Mouse (Mus musculus) kidney, adult 2 months (tissue): ENCODE results near the gene Tcf3. TPM values are rescaled to one million over a fixed set of nuclear protein-coding genes. Genes with fewer than 3 reads are reported as not detected.

Source experiments
- DNase-seq: peaks from one replicate; pipeline ENCODE4 v3.0.0; 2021
- H3K27ac ChIP-seq: fragments of 200-500 bp; 2 replicates; pipeline ENCODE4 v1.5.1; 2012; ENCODE audit warnings: low read depth, low read length, control low read depth, inconsistent platforms; ENCODE audit not compliant: insufficient read depth
- H3K27me3 ChIP-seq: fragments of 200-500 bp; replicated peaks from 2 replicates; pipeline ENCODE4 v1.6.1; 2012; ENCODE audit warnings: mild to moderate bottlenecking, moderate library complexity, low read length, inconsistent platforms; ENCODE audit not compliant: control insufficient read depth, insufficient read depth
- H3K36me3 ChIP-seq: fragments of 200-500 bp; 2 replicates; pipeline ENCODE4 v1.6.1; 2012; ENCODE audit warnings: mild to moderate bottlenecking, moderate library complexity, low read length, inconsistent platforms; ENCODE audit not compliant: control insufficient read depth, insufficient read depth
- H3K4me1 ChIP-seq: fragments of 200-500 bp; 2 replicates; pipeline ENCODE4 v1.6.1; 2011; ENCODE audit warnings: low read length; ENCODE audit not compliant: control insufficient read depth, insufficient read depth
- H3K4me3 ChIP-seq: fragments of 200-500 bp; 2 replicates; pipeline ENCODE4 v1.5.1; 2011; ENCODE audit warnings: mild to moderate bottlenecking, low read depth, low read length, control low read depth; ENCODE audit not compliant: insufficient read depth
- CTCF ChIP-seq: fragments of 200-500 bp; conservative IDR thresholded peaks from 2 replicates; pipeline ENCODE4 v1.5.1; 2011; ENCODE audit warnings: low read depth, mild to moderate bottlenecking, control low read depth, low read length, moderate library complexity, mixed read lengths; ENCODE audit not compliant: insufficient read depth, insufficient read length
- POLR2A ChIP-seq: fragments of 200-500 bp; IDR thresholded peaks from one replicate; pipeline ENCODE4 v1.6.1; 2011; ENCODE audit warnings: low read depth, low read length, control low read depth
- WGBS: fragments of 180-500 bp; shearing (Covaris S2); methylation state at CpG from one replicate; pipeline ENCODE4 v1.1.7; 2018; 5-methylcytosine and 5-hydroxymethylcytosine counted together
- polyA plus RNA-seq: library from polyadenylated mRNA; depleted of rRNA; stranded (reverse); fragments of >200 nt; gene quantifications from 2 replicates; pipeline ENCODE4 v1.2.3, GENCODE M21; 2012

The Tcf3 gene
- polyA plus RNA-seq, 1 experiment, result 33.3 TPM

GRCm38 (mm10) chr10:80395025-80395627 lies 38.3 kb downstream of the Tcf3 start:
- no peaks in the 10 kb centered on the region; the same call in 1 of the 2 replicates for H3K36me3 ChIP-seq
- no peak overlapping the region for H3K4me3 ChIP-seq

DNA sequence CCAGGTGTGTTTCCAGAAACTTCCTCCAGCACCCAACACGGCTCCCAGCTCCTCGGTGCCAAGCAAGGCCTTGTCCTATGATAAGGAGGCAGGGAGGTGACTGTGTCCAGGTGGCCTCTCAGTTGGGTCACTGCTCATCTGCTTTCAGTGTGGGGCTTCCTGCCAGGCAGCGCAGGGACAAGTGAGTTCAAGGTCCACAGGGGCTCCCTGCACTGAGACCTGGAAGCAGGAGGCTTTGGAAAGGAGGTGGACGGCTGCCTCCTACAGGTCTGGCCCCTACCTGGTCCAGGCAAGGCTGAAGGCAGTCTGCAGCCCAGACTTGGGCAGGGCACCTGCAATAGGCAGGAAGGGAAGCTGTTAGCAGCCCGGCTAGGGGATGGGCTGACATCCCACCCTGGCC lies 40.8 kb downstream of the Tcf3 start:
- 63% methylated on average over 5 of the region's 5 CpGs for WGBS
- Histone ChIP-seq H3K27ac (no peak overlapping the region), H3K4me3 (no peak overlapping the region), H3K27me3 (no peaks in the 10 kb centered on the region), H3K36me3 (no peaks in the 10 kb centered on the region; the same call in 1 of the 2 replicates), H3K4me1 (peaks cover 22% of the 10 kb centered on the region)
- DNase-seq, result peak; percentile 81
- TF ChIP-seq CTCF, result no peak; the same call in 1 of the 2 replicates

More at GRCm38 (mm10) chr10:80395025-80395627, 38.3 kb downstream of the Tcf3 start:
- Histone ChIP-seq H3K4me1 (peaks cover 21% of the 10 kb centered on the region), H3K27ac (no peak overlapping the region), H3K27me3 (no peaks in the 10 kb centered on the region)
- 91% methylated on average over 35 of the region's 35 CpGs for WGBS
- TF ChIP-seq POLR2A (no peak), CTCF (no peak)
- DNase-seq, result no peak

DNA sequence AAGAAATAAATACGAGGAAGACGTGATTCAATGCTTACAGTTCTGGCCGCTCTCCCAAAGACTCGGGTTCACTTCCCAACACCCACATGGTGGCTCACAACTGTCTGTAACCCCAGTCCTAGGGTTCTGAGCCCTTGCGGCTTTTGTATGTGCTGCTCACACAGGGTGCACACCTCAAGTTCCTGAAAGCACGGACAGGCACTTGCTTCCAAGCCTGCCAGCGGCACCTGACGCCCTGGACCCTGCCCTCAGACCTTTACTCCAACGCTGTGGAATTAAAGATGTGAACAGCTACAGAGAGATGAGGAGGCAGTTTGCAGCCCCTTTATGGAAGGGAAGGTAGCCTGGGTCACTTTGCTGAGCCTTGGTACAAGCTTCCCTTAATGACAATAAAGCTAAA lies 42.8 kb downstream of the Tcf3 start:
- Histone ChIP-seq H3K27me3 (no peaks in the 10 kb centered on the region), H3K36me3 (no peaks in the 10 kb centered on the region; the same call in 1 of the 2 replicates), H3K4me1 (peaks cover 20% of the 10 kb centered on the region; the same call in 1 of the 2 replicates), H3K4me3 (no peak overlapping the region), H3K27ac (no peak overlapping the region)
- peak; percentile 71 for DNase-seq
- TF ChIP-seq POLR2A (no peak), CTCF (no peak)
- 55% methylated on average over 9 of the region's 9 CpGs for WGBS

GRCm38 (mm10) chr10:80389185-80389708 lies 44.2 kb downstream of the Tcf3 start:
- H3K27me3 ChIP-seq, result no peaks in the 10 kb centered on the region
- TF ChIP-seq CTCF (no peak), POLR2A (no peak)
- no peaks in the 10 kb centered on the region for H3K36me3 ChIP-seq
- WGBS, result 52% methylated on average over 4 of the region's 4 CpGs
- H3K4me1 ChIP-seq, result peaks cover 20% of the 10 kb centered on the region; the same call in 1 of the 2 replicates
- H3K27ac ChIP-seq, result no peak overlapping the region
- H3K4me3 ChIP-seq, result no peak overlapping the region
- peak; percentile 45 for DNase-seq

DNA sequence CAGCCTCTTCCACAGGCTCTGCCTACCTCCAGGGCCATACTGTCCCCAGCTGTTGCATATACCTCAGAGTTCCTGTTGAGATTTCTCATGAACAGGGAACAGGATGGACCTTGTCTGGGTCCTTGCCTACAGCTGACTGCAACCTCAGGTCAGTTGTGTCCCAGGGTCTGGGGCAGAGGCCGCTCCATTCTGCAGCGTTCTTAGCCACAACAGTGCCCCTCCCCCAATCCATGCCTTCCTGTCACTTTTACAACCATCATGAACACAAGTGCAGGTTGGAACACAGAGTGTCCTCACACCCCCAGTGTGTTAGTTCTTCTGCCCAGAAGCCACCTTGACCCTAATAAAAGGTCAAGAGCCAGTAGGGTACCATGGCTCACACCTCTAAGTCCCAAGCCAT lies 44.7 kb downstream of the Tcf3 start:
- Histone ChIP-seq H3K4me1 (peaks cover 20% of the 10 kb centered on the region; the same call in 1 of the 2 replicates), H3K27ac (no peak overlapping the region), H3K4me3 (no peak overlapping the region), H3K36me3 (no peaks in the 10 kb centered on the region), H3K27me3 (no peaks in the 10 kb centered on the region)
- TF ChIP-seq POLR2A, result no peak
- no peak for TF ChIP-seq CTCF
- WGBS, result 32% methylated on average over 2 of the region's 2 CpGs
- no peak for DNase-seq

DNA sequence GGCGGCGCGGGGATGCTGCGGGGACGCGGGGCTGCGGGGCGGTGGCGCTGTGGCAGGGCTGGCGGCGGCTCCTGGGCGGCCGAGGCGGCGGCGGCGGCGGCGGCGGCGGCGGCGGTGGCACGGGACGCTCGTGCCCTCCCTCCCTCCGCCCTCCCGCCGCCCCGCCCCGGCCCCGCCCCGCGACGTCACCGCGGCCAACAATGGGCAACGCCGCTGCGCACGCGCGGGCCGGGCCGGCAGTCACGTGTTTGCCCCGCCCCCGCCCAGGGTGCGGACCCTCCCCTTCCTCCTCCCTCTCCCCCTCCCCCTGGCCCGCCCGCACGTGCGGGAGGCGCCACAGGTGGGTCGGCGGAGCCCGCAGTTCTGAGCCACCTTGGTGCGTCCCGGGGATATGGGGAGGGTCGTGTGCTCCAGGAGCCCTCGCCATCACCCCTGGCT lies 45.9 kb downstream of the Tcf3 start, which contains the start of gene Mex3d:
TSS of gene Mex3d (minus strand) at position 138 of the 438 bp plus-strand sequence.
- Histone ChIP-seq H3K4me1 (peaks cover 13% of the 10 kb centered on the region; the same call in 1 of the 2 replicates), H3K27ac (peak within 1 kb of the TSS; percentile 46), H3K4me3 (peak within 1 kb of the TSS; percentile 73), H3K27me3 (no peaks in the 10 kb centered on the region), H3K36me3 (no peaks in the 10 kb centered on the region)
- 2% methylated on average over 43 of the region's 61 CpGs for WGBS
- DNase-seq, result peak; percentile 92
- TF ChIP-seq POLR2A (no peak), CTCF (no peak)

GRCm38 (mm10) chr10:80386735-80387471 lies 46.5 kb downstream of the Tcf3 start:
- Histone ChIP-seq H3K36me3 (no peaks in the 10 kb centered on the region), H3K4me1 (peaks cover 11% of the 10 kb centered on the region; the same call in 1 of the 2 replicates), H3K27ac (no peak overlapping the region), H3K4me3 (peak overlapping the region; percentile 72), H3K27me3 (no peaks in the 10 kb centered on the region)
- DNase-seq, result no peak
- WGBS, result 4% methylated on average over 91 of the region's 94 CpGs
- no peak for TF ChIP-seq POLR2A
- TF ChIP-seq CTCF, result no peak
